Mouse (Mus musculus): ENCODE results near the gene Svep1. TPM values are rescaled to one million over a fixed set of nuclear protein-coding genes. Genes with fewer than 3 reads are reported as not detected.

The Svep1 gene
- total and polyA plus RNA-seq, 2 experiments from 2014 or later, result 0.86 to 6.4 TPM

DNA sequence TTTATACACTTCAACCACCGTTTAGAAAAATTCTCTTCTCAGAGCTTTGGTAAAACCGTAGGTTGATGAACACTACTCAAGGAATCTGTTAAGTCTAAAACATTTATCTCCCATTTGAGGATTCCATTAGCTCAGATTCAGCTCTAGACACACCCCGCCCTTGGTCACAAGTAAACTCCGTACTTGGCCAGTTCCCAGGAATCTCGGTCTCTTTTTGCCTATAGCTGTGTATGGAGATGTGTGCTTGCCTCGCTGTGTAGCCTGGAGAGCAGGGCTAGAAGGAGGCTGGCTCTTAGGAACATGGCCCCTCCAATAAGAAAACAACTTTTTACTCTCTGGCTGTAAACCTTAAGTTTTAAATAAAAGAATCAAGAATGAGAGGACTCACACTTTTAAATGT, 96.9 kb downstream of the Svep1 start:
- Histone ChIP-seq H3K4me2 (ENCODE audit: low read depth, low read length) (no peak overlapping the region), H3K9ac (replicated peaks; ENCODE audit: low read depth, low read length) (no peak overlapping the region), H3K27ac (ENCODE audit: low read depth) (no peak overlapping the region), H3K36me3 (replicated peaks; ENCODE audit: control insufficient read depth, insufficient read depth, low read length) (no peaks in the 10 kb centered on the region), H3K9me3 (replicated peaks; ENCODE audit: control insufficient read depth, low read length) (no peaks in the 10 kb centered on the region), H3K4me3 (ENCODE audit: low read depth, low read length) (no peak overlapping the region), H3K4me1 (ENCODE audit: control insufficient read depth, insufficient read depth) (no peaks in the 10 kb centered on the region), H3K27me3 (ENCODE audit: control insufficient read depth, insufficient read depth, low read length) (no peaks in the 10 kb centered on the region)
- WGBS, result 81% methylated on average over 6 of the region's 6 CpGs
- ATAC-seq (ENCODE audit: insufficient read depth, low read depth) (no peak), DNase-seq (ENCODE audit: low spot score) (no peak)
- TF ChIP-seq CTCF (IDR thresholded peaks at IDR 0.05; ENCODE audit: low read depth) (no peak), EP300 (IDR thresholded peaks at IDR 0.05; ENCODE audit: low read depth) (no peak)

DNA sequence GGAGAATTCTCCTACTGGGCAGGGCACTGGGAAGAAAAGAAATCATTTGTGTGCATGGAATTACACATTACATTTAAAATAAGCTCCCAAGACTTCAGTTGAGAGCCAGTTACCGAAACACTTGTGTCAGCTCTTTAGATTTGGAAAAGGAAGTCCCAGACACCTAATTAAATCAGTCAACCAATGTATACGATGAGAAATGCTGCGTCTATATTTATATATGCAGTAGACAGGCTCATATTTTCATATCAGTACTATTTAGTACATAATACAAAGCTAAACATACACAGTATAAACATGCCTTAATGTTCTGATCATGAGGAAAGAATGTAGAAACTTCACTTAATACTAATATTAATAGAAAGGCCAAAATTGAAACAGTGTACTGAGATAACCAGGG, 98.3 kb downstream of the Svep1 start:
- Histone ChIP-seq H3K36me3 (replicated peaks; ENCODE audit: control insufficient read depth, insufficient read depth, low read length) (no peaks in the 10 kb centered on the region), H3K9ac (replicated peaks; ENCODE audit: low read depth, low read length) (no peak overlapping the region), H3K4me2 (ENCODE audit: low read depth, low read length) (no peak overlapping the region), H3K9me3 (replicated peaks; ENCODE audit: control insufficient read depth, low read length) (no peaks in the 10 kb centered on the region), H3K4me1 (ENCODE audit: control insufficient read depth, insufficient read depth) (no peaks in the 10 kb centered on the region), H3K4me3 (ENCODE audit: low read depth, low read length) (no peak overlapping the region), H3K27me3 (ENCODE audit: control insufficient read depth, insufficient read depth, low read length) (no peaks in the 10 kb centered on the region), H3K27ac (ENCODE audit: low read depth) (no peak overlapping the region)
- ATAC-seq (ENCODE audit: insufficient read depth, low read depth), result no peak
- TF ChIP-seq CTCF (IDR thresholded peaks at IDR 0.05; ENCODE audit: low read depth) (no peak), EP300 (IDR thresholded peaks at IDR 0.05; ENCODE audit: low read depth) (no peak)
- DNase-seq (ENCODE audit: low spot score), result no peak
- WGBS, result 83% methylated on average over 3 of the region's 3 CpGs

DNA sequence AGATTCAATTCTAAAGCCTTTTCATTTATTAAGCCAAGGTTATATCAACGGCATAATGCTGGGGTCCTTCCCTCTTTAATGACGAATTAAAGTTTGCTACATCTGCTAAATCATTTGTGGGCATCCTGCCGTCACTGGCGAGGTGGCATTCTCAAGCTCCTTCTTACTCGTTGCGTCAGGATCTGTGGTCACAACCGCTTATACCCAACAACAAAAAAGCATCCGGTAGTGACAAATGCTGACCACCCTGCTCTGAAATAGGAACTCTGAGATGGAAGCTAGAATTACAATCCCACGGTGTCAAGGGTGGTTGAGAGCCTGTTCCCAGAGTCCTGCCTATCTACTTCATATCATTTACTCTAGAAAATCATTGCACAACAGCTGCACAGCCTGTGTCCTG, 108.9 kb downstream of the Svep1 start:
- WGBS, result 81% methylated on average over 9 of the region's 9 CpGs

DNA sequence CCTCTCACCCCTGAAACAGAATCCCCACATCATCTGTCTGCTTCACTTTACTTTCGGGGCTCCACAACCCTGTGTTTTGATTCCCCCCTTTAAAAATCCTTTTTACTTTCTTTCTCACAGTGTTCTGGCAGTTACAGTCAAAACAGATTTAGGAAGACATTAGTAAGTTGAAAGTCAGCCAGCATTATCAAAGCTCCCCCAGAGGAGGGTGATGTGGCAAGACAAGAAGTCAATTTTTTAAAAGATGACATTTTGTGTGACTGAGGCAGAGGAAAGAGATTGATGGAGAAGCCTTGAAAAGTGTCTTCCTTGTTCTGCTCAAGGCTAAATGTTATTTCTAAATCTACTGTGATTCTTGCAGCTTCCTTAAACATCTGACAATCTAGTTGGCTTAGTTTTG, 119.9 kb downstream of the Svep1 start:
- no peak for DNase-seq (ENCODE audit: low spot score)
- no peaks in the 10 kb centered on the region for H3K9me3 ChIP-seq (replicated peaks; ENCODE audit: control insufficient read depth, low read length)
- H3K27me3 ChIP-seq (ENCODE audit: control insufficient read depth, insufficient read depth, low read length), result no peaks in the 10 kb centered on the region
- TF ChIP-seq EP300 (IDR thresholded peaks at IDR 0.05; ENCODE audit: low read depth), result no peak
- no peak for TF ChIP-seq CTCF (IDR thresholded peaks at IDR 0.05; ENCODE audit: low read depth)
- H3K4me1 ChIP-seq (ENCODE audit: control insufficient read depth, insufficient read depth), result no peaks in the 10 kb centered on the region
- peak overlapping the region; percentile 16; the same call in 1 of the 2 replicates for H3K4me2 ChIP-seq (ENCODE audit: low read depth, low read length)
- no peak for ATAC-seq (ENCODE audit: insufficient read depth, low read depth)
- H3K4me3 ChIP-seq (ENCODE audit: low read depth, low read length), result no peak overlapping the region
- WGBS, result 42% methylated on average over 1 of the region's 1 CpGs
- no peak overlapping the region for H3K9ac ChIP-seq (replicated peaks; ENCODE audit: low read depth, low read length)
- H3K27ac ChIP-seq (ENCODE audit: low read depth), result peak overlapping the region; percentile 59; the same call in 1 of the 2 replicates
- no peaks in the 10 kb centered on the region for H3K36me3 ChIP-seq (replicated peaks; ENCODE audit: control insufficient read depth, insufficient read depth, low read length)

More for the DNA sequence above, 108.9 kb downstream of the Svep1 start:
- Histone ChIP-seq H3K4me2 (ENCODE audit: low read depth, low read length) (no peak overlapping the region), H3K36me3 (replicated peaks; ENCODE audit: control insufficient read depth, insufficient read depth, low read length) (no peaks in the 10 kb centered on the region), H3K9me3 (replicated peaks; ENCODE audit: control insufficient read depth, low read length) (no peaks in the 10 kb centered on the region), H3K4me1 (ENCODE audit: control insufficient read depth, insufficient read depth) (no peaks in the 10 kb centered on the region), H3K27me3 (ENCODE audit: control insufficient read depth, insufficient read depth, low read length) (no peaks in the 10 kb centered on the region), H3K9ac (replicated peaks; ENCODE audit: low read depth, low read length) (no peak overlapping the region), H3K4me3 (ENCODE audit: low read depth, low read length) (no peak overlapping the region), H3K27ac (ENCODE audit: low read depth) (no peak overlapping the region)
- no peak for DNase-seq (ENCODE audit: low spot score)
- no peak for ATAC-seq (ENCODE audit: insufficient read depth, low read depth)
- TF ChIP-seq CTCF (IDR thresholded peaks at IDR 0.05; ENCODE audit: low read depth), result no peak
- no peak for TF ChIP-seq EP300 (IDR thresholded peaks at IDR 0.05; ENCODE audit: low read depth)

DNA sequence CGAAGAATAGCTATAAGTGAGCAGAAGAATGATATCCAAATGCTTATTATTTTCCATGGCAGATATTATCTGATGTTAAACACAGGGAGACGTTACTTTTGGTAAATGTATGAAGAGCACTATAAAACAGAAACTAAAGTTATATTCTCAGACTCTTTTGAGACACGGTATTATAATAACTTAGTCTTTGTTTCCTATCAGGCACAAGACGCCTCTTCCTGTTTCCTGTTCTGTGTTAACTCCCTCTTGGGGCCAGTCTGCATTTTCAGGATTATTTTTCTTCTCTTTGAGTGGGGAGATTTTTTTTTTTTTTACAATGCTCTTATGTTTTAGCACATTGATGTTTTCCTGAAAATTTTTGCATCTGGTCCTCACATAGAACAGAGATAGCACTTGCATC, 120.5 kb downstream of the Svep1 start:
- no peaks in the 10 kb centered on the region for H3K27me3 ChIP-seq (ENCODE audit: control insufficient read depth, insufficient read depth, low read length)
- H3K27ac ChIP-seq (ENCODE audit: low read depth), result peak overlapping the region; percentile 59
- H3K36me3 ChIP-seq (replicated peaks; ENCODE audit: control insufficient read depth, insufficient read depth, low read length), result no peaks in the 10 kb centered on the region
- H3K9ac ChIP-seq (replicated peaks; ENCODE audit: low read depth, low read length), result no peak overlapping the region
- WGBS, result 49% methylated on average over 4 of the region's 4 CpGs
- TF ChIP-seq EP300 (IDR thresholded peaks at IDR 0.05; ENCODE audit: low read depth), result no peak
- no peak for TF ChIP-seq CTCF (IDR thresholded peaks at IDR 0.05; ENCODE audit: low read depth)
- peak overlapping the region; percentile 16 for H3K4me2 ChIP-seq (ENCODE audit: low read depth, low read length)
- no peaks in the 10 kb centered on the region for H3K4me1 ChIP-seq (ENCODE audit: control insufficient read depth, insufficient read depth)
- no peak overlapping the region for H3K4me3 ChIP-seq (ENCODE audit: low read depth, low read length)
- DNase-seq (ENCODE audit: low spot score) (peak; percentile 20), ATAC-seq (ENCODE audit: insufficient read depth, low read depth) (no peak)
- no peaks in the 10 kb centered on the region for H3K9me3 ChIP-seq (replicated peaks; ENCODE audit: control insufficient read depth, low read length)

DNA sequence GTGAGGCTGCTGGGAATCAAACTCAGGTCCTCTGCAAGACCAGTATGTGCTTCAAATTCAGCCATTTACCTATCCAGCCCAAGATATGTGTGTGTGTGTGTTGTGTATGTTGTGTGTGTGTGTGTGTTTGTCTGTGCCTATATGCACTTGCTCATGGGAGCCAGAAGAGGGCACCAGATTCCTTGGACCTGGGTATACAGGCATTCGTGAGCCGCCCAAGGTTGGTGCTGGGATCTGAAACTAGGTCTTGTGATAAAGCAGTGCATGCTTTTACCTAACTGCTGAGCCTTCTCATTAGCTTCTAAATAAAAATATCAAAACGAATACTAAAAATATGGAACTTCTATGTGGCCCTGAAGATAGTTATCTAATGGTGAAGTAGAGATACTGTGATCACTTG, 121.3 kb downstream of the Svep1 start:
- H3K27ac ChIP-seq (ENCODE audit: low read depth), result no peak overlapping the region
- H3K36me3 ChIP-seq (replicated peaks; ENCODE audit: control insufficient read depth, insufficient read depth, low read length), result no peaks in the 10 kb centered on the region
- H3K4me3 ChIP-seq (ENCODE audit: low read depth, low read length), result no peak overlapping the region
- H3K9ac ChIP-seq (replicated peaks; ENCODE audit: low read depth, low read length), result no peak overlapping the region
- 84% methylated on average over 3 of the region's 3 CpGs for WGBS
- no peaks in the 10 kb centered on the region for H3K9me3 ChIP-seq (replicated peaks; ENCODE audit: control insufficient read depth, low read length)
- no peaks in the 10 kb centered on the region for H3K4me1 ChIP-seq (ENCODE audit: control insufficient read depth, insufficient read depth)
- no peak for DNase-seq (ENCODE audit: low spot score)
- TF ChIP-seq CTCF (IDR thresholded peaks at IDR 0.05; ENCODE audit: low read depth) (no peak; the same call in 1 of the 2 replicates), EP300 (IDR thresholded peaks at IDR 0.05; ENCODE audit: low read depth) (no peak)
- no peak overlapping the region for H3K4me2 ChIP-seq (ENCODE audit: low read depth, low read length)
- H3K27me3 ChIP-seq (ENCODE audit: control insufficient read depth, insufficient read depth, low read length), result no peaks in the 10 kb centered on the region
- no peak for ATAC-seq (ENCODE audit: insufficient read depth, low read depth)
